Mouse (Mus musculus): Measurements from ENCODE around the gene Lce1m. TPM values are rescaled to one million over a fixed set of nuclear protein-coding genes. Genes with fewer than 3 reads are reported as not detected.

The Lce1m gene
- 0.82 TPM in 1 of 2 replicates, not detected in the other for polyA plus RNA-seq (2015; fragmentation: Nextera tagmentation; extraction: Ambion mirVana)

DNA sequence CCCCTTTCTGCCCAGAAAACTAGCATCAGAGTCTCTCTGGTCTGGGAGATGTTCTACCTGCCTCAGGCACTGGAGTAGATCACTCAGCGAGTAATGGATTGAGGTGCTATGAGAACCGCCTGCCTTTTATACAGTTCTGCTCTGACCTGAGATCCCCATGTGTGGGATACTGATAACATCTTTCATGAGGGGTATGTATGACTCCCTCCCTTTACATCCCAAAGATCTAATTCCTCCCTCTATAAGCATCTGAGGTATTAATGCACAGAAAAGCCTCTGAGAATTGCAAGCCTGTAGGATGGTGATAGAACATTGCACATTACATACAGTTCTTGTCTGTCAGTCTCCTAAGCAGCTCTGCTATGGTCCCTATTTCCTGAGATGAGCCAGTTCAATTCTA, at the start of gene Lce1m:
Gene Lce1m (minus strand): TSS at position 101 of the 400 bp plus-strand sequence.

DNA sequence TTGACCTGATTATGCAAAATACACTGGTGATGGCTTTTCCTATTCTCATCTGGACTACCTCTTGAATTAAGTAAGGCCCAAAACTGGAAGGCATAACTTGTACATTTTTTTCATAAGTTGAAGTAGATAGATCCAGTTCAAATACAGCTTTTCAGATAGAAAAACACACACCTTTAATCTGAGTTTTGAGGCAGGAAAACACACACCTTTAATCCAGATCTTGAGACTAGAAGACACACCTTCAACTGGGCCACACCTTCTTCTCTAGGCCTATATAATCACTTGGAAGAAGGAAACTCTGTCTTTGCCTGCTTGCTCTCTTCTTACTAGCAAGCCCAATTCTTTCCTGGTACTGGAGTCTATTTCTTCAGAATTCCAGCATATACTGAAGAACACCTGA, 49.7 kb upstream of the Lce1m start, which contains the start of gene Gm4858:
Gene Gm4858 (plus strand): TSS at position 301 of the 400 bp plus-strand sequence.

DNA sequence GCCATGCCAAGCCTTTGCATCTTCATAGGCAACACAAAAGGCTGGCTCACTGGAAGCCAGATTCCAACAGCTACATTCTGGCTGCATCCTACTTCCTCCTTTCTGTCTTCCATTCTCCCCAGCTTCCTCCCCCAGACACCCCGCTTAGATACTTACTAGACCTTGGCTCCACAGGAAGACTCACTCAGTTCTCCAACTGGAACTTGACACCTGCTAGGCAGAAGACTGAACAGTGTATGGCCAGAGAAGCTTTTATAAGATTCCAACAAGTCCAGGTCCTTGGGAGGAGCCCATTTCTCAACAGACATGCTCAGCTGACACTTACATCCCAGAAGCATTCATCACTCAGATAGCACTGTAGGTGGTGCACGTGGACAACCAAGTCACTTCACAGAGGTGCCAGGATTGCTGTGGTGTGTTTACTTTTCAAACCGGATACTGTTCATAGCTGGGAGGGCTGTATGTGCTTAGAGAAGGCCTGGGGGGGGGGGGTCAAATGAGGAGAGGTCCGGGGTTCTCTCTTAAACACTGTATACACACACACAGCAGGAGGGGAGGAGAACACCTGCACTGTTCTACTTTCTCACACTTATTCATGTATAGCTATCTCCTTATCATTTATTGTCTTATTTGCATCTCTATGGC, 3.3 kb downstream of the Lce1m start, which contains the start of gene Crct1:
Gene Crct1 (minus strand): TSS at position 228 of the 645 bp plus-strand sequence.

GRCm38 (mm10) chr3:92991926-92992325, 26.9 kb downstream of the Lce1m start, which contains the start of gene Lce3f:
Gene Lce3f, plus strand, starts transcription at chr3:92992226.

Other genes with a start within 250 kb of the Lce1m start
- gene Lce1i, start 240.2 kb downstream of the Lce1m start, polyA plus RNA-seq (2015; fragmentation: Nextera tagmentation; extraction: Ambion mirVana): not detected in 2 replicates
- 0.61 TPM in 1 of 2 replicates, not detected in the other for gene Lce1j, start 228.5 kb downstream of the Lce1m start, polyA plus RNA-seq (2015; fragmentation: Nextera tagmentation; extraction: Ambion mirVana)
- not detected in 2 replicates for gene Lce1k, start 211.2 kb downstream of the Lce1m start, polyA plus RNA-seq (2015; fragmentation: Nextera tagmentation; extraction: Ambion mirVana)
- gene Kprp, start 191.8 kb downstream of the Lce1m start, polyA plus RNA-seq (2015; fragmentation: Nextera tagmentation; extraction: Ambion mirVana): 0.09 TPM in 1 of 2 replicates, not detected in the other
- gene Lce1l, start 167.8 kb downstream of the Lce1m start, polyA plus RNA-seq (2015; fragmentation: Nextera tagmentation; extraction: Ambion mirVana): 1.2 TPM in 1 of 2 replicates, not detected in the other
- gene 2310050C09Rik, start 148.8 kb downstream of the Lce1m start, polyA plus RNA-seq (2015; fragmentation: Nextera tagmentation; extraction: Ambion mirVana): 0.24 TPM in 1 of 2 replicates, not detected in the other
- gene Lce3a, start 92.8 kb downstream of the Lce1m start, polyA plus RNA-seq (2015; fragmentation: Nextera tagmentation; extraction: Ambion mirVana): 1.8 TPM in 1 of 2 replicates, not detected in the other
- gene Lce3b, start 86.1 kb downstream of the Lce1m start, polyA plus RNA-seq (2015; fragmentation: Nextera tagmentation; extraction: Ambion mirVana): 1.2 TPM in 1 of 2 replicates, not detected in the other
- gene Lce3c, start 74.6 kb downstream of the Lce1m start, polyA plus RNA-seq (2015; fragmentation: Nextera tagmentation; extraction: Ambion mirVana): 5.1 TPM in 1 of 2 replicates, not detected in the other
- not detected in 2 replicates for gene Lce3d, start 61.7 kb downstream of the Lce1m start, polyA plus RNA-seq (2015; fragmentation: Nextera tagmentation; extraction: Ambion mirVana)
- gene Lce3e, start 52.0 kb downstream of the Lce1m start, polyA plus RNA-seq (2015; fragmentation: Nextera tagmentation; extraction: Ambion mirVana): 2.8 TPM in 1 of 2 replicates, not detected in the other
- 0.76 and 3.7 TPM in 2 replicates for gene Lce3f, start 26.8 kb downstream of the Lce1m start, polyA plus RNA-seq (2015; fragmentation: Nextera tagmentation; extraction: Ambion mirVana)
- 5.8 TPM in 1 of 2 replicates, not detected in the other for gene Crct1, start 3.4 kb downstream of the Lce1m start, polyA plus RNA-seq (2015; fragmentation: Nextera tagmentation; extraction: Ambion mirVana)
- not detected in 2 replicates for gene Gm4858, start 49.8 kb upstream of the Lce1m start, polyA plus RNA-seq (2015; fragmentation: Nextera tagmentation; extraction: Ambion mirVana)
- gene Crnn, start 125.7 kb upstream of the Lce1m start, polyA plus RNA-seq (2015; fragmentation: Nextera tagmentation; extraction: Ambion mirVana): not detected in 2 replicates
- gene Flg2, start 178.2 kb upstream of the Lce1m start, polyA plus RNA-seq (2015; fragmentation: Nextera tagmentation; extraction: Ambion mirVana): 0.02 TPM in 1 of 2 replicates, not detected in the other